Mouse (Mus musculus): ENCODE measurements around the gene Lrrc23.
"Not testable (repeated sequence)": the region's sequence is repeated elsewhere in the genome, so short reads cannot be mapped to it uniquely, and the experiment has no call there.

Gene Lrrc23

GRCm38 (mm10) chr6:124807366-124807765 is 27.8 kb upstream of the Lrrc23 start:
- DNase-seq = no peak

DNA sequence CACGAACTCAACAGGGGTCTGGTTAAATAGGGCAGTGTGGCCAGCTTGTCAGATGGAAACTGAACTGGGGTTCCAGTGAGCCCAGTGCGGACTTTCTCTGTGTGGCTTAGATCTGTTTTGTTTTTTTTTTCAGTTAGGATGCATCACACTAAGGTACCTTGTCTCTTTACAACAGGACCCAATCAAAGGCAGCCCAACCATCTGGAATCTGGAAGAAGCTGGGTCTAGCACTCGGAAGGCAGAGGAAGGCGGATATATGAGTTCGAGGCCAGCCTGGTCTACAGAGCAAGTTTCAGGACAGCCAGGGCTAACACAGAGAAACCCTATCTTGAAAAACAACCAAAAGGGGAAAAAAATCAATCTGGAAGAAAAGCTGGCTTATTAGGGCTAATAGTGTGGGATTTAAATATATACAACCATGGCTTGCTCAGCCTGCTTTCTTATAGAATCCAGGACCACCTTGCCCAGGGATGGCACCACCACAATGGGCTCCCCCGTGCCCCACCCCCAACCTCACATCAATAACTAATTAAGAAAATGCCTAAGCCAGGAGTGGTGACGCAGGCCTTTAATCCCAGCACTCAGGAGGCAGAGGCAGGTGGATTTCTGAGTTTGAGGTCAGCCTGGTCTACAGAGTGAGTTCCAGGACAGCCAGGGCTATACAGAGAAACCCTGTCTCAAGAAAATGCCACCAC is 27.1 kb upstream of the Lrrc23 start:
- DNase-seq = no peak

DNA sequence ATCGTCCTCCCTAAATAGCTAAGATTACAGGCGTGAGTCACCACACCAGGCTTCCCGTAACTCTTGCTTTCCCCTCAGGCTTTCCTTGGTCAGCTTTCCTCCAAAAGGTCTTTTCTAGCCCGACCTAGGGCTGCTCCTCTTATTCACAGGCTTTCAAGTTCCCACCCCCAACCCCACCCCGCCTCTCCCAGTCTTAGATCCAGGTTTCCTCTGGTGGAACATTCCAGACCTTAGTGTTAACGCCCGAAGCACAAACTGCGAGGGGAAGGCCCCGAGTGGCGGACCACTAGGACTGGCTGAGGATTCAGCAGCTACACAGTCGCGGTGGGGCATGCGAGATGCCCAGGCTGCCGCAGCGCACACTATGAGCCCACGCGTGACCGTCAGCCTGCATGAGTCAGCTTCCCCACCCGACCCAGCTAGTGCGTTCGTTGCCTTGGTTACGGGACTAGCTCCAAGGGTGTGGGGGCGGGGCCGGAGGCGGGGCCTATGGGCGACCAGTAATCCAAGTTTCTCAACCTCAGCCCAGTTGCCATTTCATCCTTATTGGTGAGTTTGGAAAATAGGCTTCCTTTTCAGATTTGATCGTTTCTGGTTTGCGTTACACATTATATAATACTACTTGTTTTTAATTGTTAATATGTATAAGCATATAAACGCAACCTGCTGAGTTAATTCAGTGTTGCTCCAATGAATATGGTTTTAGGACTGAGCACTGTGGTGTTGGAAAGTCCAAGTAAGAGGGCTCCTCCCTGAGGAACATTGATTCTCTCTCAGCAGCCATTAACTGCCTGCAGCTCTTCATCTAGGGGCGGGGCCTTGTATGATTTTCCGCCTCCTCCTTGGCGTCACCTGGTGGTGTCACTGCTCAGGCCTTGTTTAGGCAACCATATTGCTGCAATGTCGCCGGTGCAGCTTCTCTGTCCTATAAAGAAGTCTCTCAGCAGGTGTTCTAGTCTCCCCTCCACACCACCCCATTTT is 26.1 kb upstream of the Lrrc23 start:
- peak; percentile 95 to 98 for DNase-seq

DNA sequence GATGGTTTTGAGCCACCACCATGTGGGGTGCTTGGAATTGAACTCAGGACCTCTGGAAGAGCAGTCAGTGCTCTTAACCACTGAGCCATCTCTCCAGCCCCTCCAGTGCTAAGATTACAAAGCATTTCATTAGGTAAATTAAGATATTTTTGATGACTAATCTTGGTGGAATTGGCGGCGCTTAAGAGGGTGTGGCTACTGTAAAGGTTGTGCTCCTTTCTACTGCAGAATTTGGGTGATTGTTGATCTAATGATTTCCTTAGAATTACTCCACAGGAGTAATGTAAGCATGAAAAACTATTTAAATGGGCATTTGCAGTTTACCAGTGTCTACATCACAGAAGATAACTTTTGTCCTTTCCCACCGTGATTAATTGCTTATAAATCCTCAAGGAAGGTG is 24.8 kb upstream of the Lrrc23 start:
- no peak for DNase-seq

- DNase-seq = not testable (repeated sequence)
Observed at GRCm38 (mm10) chr6:124803691-124804090, 24.2 kb upstream of the Lrrc23 start.

GRCm38 (mm10) chr6:124803061-124803460 is 23.5 kb upstream of the Lrrc23 start:
- no peak for DNase-seq

- not testable (repeated sequence) for DNase-seq
Observed at GRCm38 (mm10) chr6:124802400-124802799, 22.9 kb upstream of the Lrrc23 start.

- DNase-seq = no peak
Observed at GRCm38 (mm10) chr6:124796200-124796599, 16.7 kb upstream of the Lrrc23 start.

GRCm38 (mm10) chr6:124795781-124796180 is 16.3 kb upstream of the Lrrc23 start:
- no peak for DNase-seq

GRCm38 (mm10) chr6:124791911-124792310 is 12.4 kb upstream of the Lrrc23 start:
- no peak for DNase-seq

- no peak for DNase-seq
Observed at GRCm38 (mm10) chr6:124790121-124790520, 10.6 kb upstream of the Lrrc23 start.

DNA sequence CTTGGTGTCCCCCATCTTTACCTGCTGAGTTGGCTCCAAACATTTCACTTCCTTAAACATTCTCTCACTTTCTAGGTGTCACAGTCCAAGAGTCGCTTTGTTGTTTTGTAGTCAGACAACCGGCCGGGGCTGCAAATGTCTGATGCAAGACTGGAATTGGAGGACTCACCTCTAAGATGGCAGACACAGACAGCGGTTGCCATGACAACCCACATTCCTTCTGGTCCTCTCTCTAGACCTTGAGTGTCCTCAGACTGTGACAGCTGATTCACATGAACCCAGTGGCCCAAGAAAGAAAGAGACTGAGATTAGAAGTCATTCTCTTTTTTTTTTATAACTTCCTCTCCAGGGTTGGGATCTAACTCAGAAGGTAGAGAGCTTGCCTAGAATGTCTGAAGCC is 10.0 kb upstream of the Lrrc23 start:
- DNase-seq = peak; percentile 26 to 52

DNA sequence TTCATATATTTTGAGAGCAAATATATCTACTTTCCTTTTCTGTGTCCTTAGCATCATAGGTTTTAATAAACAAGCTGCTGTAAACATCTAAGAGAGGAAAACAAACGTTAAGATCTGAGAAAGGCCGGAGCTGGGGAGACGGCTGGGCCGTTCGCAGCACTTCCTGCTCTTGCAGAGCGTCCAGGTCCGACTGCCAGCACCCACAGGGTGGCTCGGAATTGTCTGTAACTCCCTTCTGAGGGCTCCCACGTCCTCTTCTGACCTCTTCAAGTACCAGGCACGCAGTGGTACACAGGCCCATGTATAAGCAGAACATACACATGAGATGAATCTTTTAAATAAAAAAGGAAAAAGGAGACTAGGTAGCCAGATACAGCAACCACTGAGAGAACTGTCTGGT is 8.2 kb upstream of the Lrrc23 start:
- DNase-seq = peak; percentile 47 to 68

- peak; percentile 82 to 90 for DNase-seq
Observed at GRCm38 (mm10) chr6:124786756-124787420, 7.4 kb upstream of the Lrrc23 start.

GRCm38 (mm10) chr6:124782436-124782835 is 2.9 kb upstream of the Lrrc23 start:
- peak in 1 of 2 experiments; percentile 27 for DNase-seq

DNA sequence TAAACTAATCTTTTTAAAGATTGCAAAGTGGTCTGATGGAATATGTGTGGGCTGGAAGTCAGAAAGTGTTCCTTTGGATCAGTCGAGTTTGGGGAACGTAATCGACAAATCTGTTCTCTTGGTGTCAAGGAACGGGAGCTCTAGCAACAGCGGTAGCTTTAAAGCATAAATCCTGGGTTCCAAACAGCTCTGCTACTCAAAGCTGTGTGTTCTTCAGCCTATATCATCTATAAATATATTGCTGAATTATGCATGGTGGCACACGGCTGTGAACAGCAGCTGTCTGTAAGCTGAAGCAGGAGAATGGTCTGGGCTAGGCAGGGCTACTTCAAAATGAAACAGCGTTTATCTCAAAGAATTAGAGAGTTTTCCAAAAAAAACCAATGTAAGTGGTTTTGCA is 1.4 kb upstream of the Lrrc23 start:
- no peak for DNase-seq

GRCm38 (mm10) chr6:124779984-124780416 is 473 bp upstream of the Lrrc23 start:
- DNase-seq = no peak

- peak; percentile 31 to 36 for DNase-seq
Observed at GRCm38 (mm10) chr6:124770511-124770910, 9.0 kb downstream of the Lrrc23 start.

GRCm38 (mm10) chr6:124770013-124770412 is 9.5 kb downstream of the Lrrc23 start:
- peak; percentile 48 to 52 for DNase-seq

DNA sequence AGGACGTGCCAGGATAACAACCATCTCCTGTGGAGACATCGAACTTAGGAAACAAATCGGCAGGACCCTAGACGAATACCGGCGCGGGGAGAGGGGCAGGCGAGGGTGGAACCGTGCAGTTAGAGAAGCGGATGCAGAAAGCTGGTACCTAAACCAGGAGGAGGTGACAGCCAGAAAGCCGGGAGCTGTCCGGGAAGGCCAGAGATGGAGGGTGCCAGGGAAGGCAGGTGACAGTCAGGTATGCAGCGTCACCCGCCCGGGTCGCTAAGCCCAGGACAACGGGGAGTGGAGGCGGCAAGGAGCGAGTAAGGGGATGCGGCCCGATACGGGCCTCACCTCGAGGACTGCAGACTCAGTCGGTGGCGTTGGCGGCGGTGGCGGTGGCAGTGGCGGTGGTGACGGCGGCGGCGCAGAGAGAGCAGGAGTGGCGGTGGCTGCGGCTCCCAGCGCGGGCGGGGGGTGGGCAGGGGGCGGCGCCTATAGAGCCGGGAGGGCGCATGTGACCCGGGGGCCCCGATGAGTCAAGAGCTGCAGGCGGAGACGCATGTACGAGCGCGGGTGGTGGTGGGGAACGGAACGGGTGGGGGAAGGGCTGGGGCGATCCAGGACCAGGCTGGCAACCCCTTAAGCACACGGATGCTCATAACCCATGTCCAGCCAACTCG is 10.3 kb downstream of the Lrrc23 start, which contains the start of gene Eno2:
Gene Eno2 (minus strand): TSS at position 573 of the 665 bp plus-strand sequence.
- DNase-seq = peak; percentile 89 to 90

DNA sequence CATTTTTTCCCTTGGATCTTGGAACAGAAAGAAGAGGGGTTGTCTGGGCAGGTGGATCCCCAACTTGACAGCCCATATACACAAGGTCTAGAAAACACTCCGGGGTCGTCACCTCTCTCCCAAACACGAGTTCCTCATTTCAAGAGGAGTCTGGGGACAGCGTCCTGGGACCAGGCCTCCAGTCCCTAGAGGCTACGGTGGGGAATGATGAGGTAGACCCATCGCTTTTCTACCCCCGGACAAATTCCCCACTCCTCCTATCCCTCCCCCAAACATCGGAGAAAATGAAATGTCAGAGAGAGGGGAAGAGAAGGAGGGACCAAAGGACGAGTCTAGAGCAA is 10.9 kb downstream of the Lrrc23 start:
- DNase-seq = no peak

DNA sequence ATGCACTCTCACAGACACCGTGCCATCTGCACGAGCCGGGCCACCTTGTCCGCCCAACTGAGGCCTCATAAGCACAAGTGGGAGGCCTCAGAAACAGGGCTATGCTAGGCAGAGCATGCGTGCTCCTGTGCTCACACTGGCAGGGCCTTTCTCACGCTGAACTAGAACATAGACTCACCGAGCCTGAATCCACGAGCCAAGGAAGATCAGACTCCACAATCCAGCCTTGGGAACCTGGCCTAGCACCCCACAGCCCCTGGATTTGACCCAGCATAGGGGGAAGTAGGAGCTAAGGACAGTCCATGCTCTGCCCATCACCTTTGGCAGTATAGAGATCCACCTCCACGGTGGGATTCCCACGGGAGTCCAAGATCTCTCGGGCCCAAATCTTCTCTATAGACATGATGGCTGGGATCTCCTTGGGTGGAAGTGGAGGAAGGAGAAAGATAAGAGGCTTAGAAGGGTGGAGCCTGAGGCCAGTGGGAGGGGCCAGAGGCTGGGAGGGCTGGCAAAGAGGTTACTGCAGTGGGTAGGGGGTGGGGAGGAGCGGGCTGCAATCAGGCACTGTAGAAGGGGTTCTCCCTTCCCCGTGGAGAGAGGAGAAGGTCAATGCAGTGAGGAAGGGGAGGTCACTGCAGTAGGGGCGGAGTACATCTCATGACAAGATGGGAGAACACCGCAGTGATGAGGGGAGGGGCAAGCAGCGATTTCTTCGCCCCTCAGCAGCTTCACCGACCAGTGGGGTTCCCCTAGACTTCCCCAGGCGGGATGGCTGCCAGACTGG is 11.4 kb downstream of the Lrrc23 start:
- peak; percentile 72 to 77 for DNase-seq
